Mouse (Mus musculus): ENCODE results near the gene Ern1. TPM values are rescaled to one million over a fixed set of nuclear protein-coding genes. Genes with fewer than 3 reads are reported as not detected.

The Ern1 gene
- polyA plus RNA-seq, 1 experiment from 2014 or later: 5.8 TPM

GRCm38 (mm10) chr11:106478745-106479144 is 8.9 kb downstream of the Ern1 start:
- ATAC-seq (ENCODE audit: low read depth): no peak
- H3K27me3 ChIP-seq (ENCODE audit: control insufficient read depth, insufficient read depth, low read depth, low read length): no peaks in the 10 kb centered on the region
- H3K4me3 ChIP-seq (ENCODE audit: low read length): no peak overlapping the region
- no peaks in the 10 kb centered on the region for H3K36me3 ChIP-seq (ENCODE audit: control insufficient read depth, insufficient read depth, low read length)
- no peak overlapping the region for H3K9ac ChIP-seq (ENCODE audit: low read length)
- H3K27ac ChIP-seq (ENCODE audit: low read length): no peak overlapping the region
- H3K4me2 ChIP-seq (ENCODE audit: low read depth, low read length): no peak overlapping the region
- no peaks in the 10 kb centered on the region for H3K9me3 ChIP-seq (ENCODE audit: control insufficient read depth, low read length)
- no peaks in the 10 kb centered on the region for H3K4me1 ChIP-seq (replicated peaks; ENCODE audit: control insufficient read depth, insufficient read depth, low read length)
- WGBS: 36% methylated on average over 1 of the region's 1 CpGs

- WGBS: 95% methylated on average over 4 of the region's 4 CpGs
- no peak for ATAC-seq (ENCODE audit: low read depth)
- Histone ChIP-seq H3K36me3 (ENCODE audit: control insufficient read depth, insufficient read depth, low read length) (no peaks in the 10 kb centered on the region), H3K4me1 (replicated peaks; ENCODE audit: control insufficient read depth, insufficient read depth, low read length) (peaks cover 4% of the 10 kb centered on the region), H3K27me3 (ENCODE audit: control insufficient read depth, insufficient read depth, low read depth, low read length) (no peaks in the 10 kb centered on the region), H3K9ac (ENCODE audit: low read length) (no peak overlapping the region), H3K27ac (ENCODE audit: low read length) (no peak overlapping the region), H3K9me3 (ENCODE audit: control insufficient read depth, low read length) (no peaks in the 10 kb centered on the region), H3K4me2 (ENCODE audit: low read depth, low read length) (no peak overlapping the region), H3K4me3 (ENCODE audit: low read length) (no peak overlapping the region)
Observed at GRCm38 (mm10) chr11:106477505-106478160, 10.0 kb downstream of the Ern1 start.

- Histone ChIP-seq H3K4me1 (replicated peaks; ENCODE audit: control insufficient read depth, insufficient read depth, low read length) (peaks cover 5% of the 10 kb centered on the region), H3K4me2 (ENCODE audit: low read depth, low read length) (no peak overlapping the region), H3K27ac (ENCODE audit: low read length) (no peak overlapping the region), H3K9me3 (ENCODE audit: control insufficient read depth, low read length) (no peaks in the 10 kb centered on the region), H3K36me3 (ENCODE audit: control insufficient read depth, insufficient read depth, low read length) (no peaks in the 10 kb centered on the region), H3K27me3 (ENCODE audit: control insufficient read depth, insufficient read depth, low read depth, low read length) (no peaks in the 10 kb centered on the region), H3K9ac (ENCODE audit: low read length) (no peak overlapping the region), H3K4me3 (ENCODE audit: low read length) (no peak overlapping the region)
- ATAC-seq (ENCODE audit: low read depth): no peak
- 61% methylated on average over 1 of the region's 1 CpGs for WGBS
Observed at GRCm38 (mm10) chr11:106475309-106475708, 12.3 kb downstream of the Ern1 start.

- H3K4me3 ChIP-seq (ENCODE audit: low read length): no peak overlapping the region
- no peaks in the 10 kb centered on the region for H3K36me3 ChIP-seq (ENCODE audit: control insufficient read depth, insufficient read depth, low read length)
- H3K9ac ChIP-seq (ENCODE audit: low read length): no peak overlapping the region
- H3K27me3 ChIP-seq (ENCODE audit: control insufficient read depth, insufficient read depth, low read depth, low read length): no peaks in the 10 kb centered on the region
- no peak for ATAC-seq (ENCODE audit: low read depth)
- 84% methylated on average over 1 of the region's 1 CpGs for WGBS
- H3K4me1 ChIP-seq (replicated peaks; ENCODE audit: control insufficient read depth, insufficient read depth, low read length): peaks cover 5% of the 10 kb centered on the region
- H3K9me3 ChIP-seq (ENCODE audit: control insufficient read depth, low read length): no peaks in the 10 kb centered on the region
- no peak overlapping the region for H3K27ac ChIP-seq (ENCODE audit: low read length)
- H3K4me2 ChIP-seq (ENCODE audit: low read depth, low read length): no peak overlapping the region
Observed at GRCm38 (mm10) chr11:106471629-106472028, 16.0 kb downstream of the Ern1 start.

- no peak overlapping the region for H3K9ac ChIP-seq (ENCODE audit: low read length)
- no peaks in the 10 kb centered on the region for H3K36me3 ChIP-seq (ENCODE audit: control insufficient read depth, insufficient read depth, low read length)
- H3K4me2 ChIP-seq (ENCODE audit: low read depth, low read length): no peak overlapping the region
- peaks cover 5% of the 10 kb centered on the region for H3K4me1 ChIP-seq (replicated peaks; ENCODE audit: control insufficient read depth, insufficient read depth, low read length)
- no peak overlapping the region for H3K4me3 ChIP-seq (ENCODE audit: low read length)
- ATAC-seq (ENCODE audit: low read depth): no peak
- 100% methylated on average over 1 of the region's 1 CpGs for WGBS
- no peaks in the 10 kb centered on the region for H3K27me3 ChIP-seq (ENCODE audit: control insufficient read depth, insufficient read depth, low read depth, low read length)
- no peaks in the 10 kb centered on the region for H3K9me3 ChIP-seq (ENCODE audit: control insufficient read depth, low read length)
- H3K27ac ChIP-seq (ENCODE audit: low read length): no peak overlapping the region
Observed at GRCm38 (mm10) chr11:106468509-106468908, 19.1 kb downstream of the Ern1 start.

GRCm38 (mm10) chr11:106465932-106466331 is 21.7 kb downstream of the Ern1 start:
- no peak for ATAC-seq (ENCODE audit: low read depth)
- no peaks in the 10 kb centered on the region for H3K36me3 ChIP-seq (ENCODE audit: control insufficient read depth, insufficient read depth, low read length)
- H3K27me3 ChIP-seq (ENCODE audit: control insufficient read depth, insufficient read depth, low read depth, low read length): no peaks in the 10 kb centered on the region
- H3K9me3 ChIP-seq (ENCODE audit: control insufficient read depth, low read length): no peaks in the 10 kb centered on the region
- no peak overlapping the region for H3K4me3 ChIP-seq (ENCODE audit: low read length)
- WGBS: 79% methylated on average over 4 of the region's 4 CpGs
- H3K4me1 ChIP-seq (replicated peaks; ENCODE audit: control insufficient read depth, insufficient read depth, low read length): no peaks in the 10 kb centered on the region
- H3K4me2 ChIP-seq (ENCODE audit: low read depth, low read length): no peak overlapping the region
- H3K27ac ChIP-seq (ENCODE audit: low read length): no peak overlapping the region
- no peak overlapping the region for H3K9ac ChIP-seq (ENCODE audit: low read length)

GRCm38 (mm10) chr11:106465545-106465903 is 22.1 kb downstream of the Ern1 start:
- ATAC-seq (ENCODE audit: low read depth): no peak
- Histone ChIP-seq H3K36me3 (ENCODE audit: control insufficient read depth, insufficient read depth, low read length) (no peaks in the 10 kb centered on the region), H3K4me3 (ENCODE audit: low read length) (no peak overlapping the region), H3K9me3 (ENCODE audit: control insufficient read depth, low read length) (no peaks in the 10 kb centered on the region), H3K4me1 (replicated peaks; ENCODE audit: control insufficient read depth, insufficient read depth, low read length) (no peaks in the 10 kb centered on the region), H3K27ac (ENCODE audit: low read length) (no peak overlapping the region), H3K27me3 (ENCODE audit: control insufficient read depth, insufficient read depth, low read depth, low read length) (no peaks in the 10 kb centered on the region), H3K4me2 (ENCODE audit: low read depth, low read length) (no peak overlapping the region), H3K9ac (ENCODE audit: low read length) (no peak overlapping the region)
- WGBS: 90% methylated on average over 1 of the region's 1 CpGs

- WGBS: 62% methylated on average over 4 of the region's 4 CpGs
- no peaks in the 10 kb centered on the region for H3K9me3 ChIP-seq (ENCODE audit: control insufficient read depth, low read length)
- no peak overlapping the region for H3K4me2 ChIP-seq (ENCODE audit: low read depth, low read length)
- H3K4me1 ChIP-seq (replicated peaks; ENCODE audit: control insufficient read depth, insufficient read depth, low read length): no peaks in the 10 kb centered on the region
- H3K36me3 ChIP-seq (ENCODE audit: control insufficient read depth, insufficient read depth, low read length): no peaks in the 10 kb centered on the region
- no peak overlapping the region for H3K9ac ChIP-seq (ENCODE audit: low read length)
- no peak overlapping the region for H3K27ac ChIP-seq (ENCODE audit: low read length)
- no peaks in the 10 kb centered on the region for H3K27me3 ChIP-seq (ENCODE audit: control insufficient read depth, insufficient read depth, low read depth, low read length)
- H3K4me3 ChIP-seq (ENCODE audit: low read length): no peak overlapping the region
- ATAC-seq (ENCODE audit: low read depth): no peak
Observed at GRCm38 (mm10) chr11:106464681-106465544, 22.7 kb downstream of the Ern1 start.

- H3K36me3 ChIP-seq (ENCODE audit: control insufficient read depth, insufficient read depth, low read length): no peaks in the 10 kb centered on the region
- H3K9ac ChIP-seq (ENCODE audit: low read length): no peak overlapping the region
- WGBS: 73% methylated on average over 5 of the region's 5 CpGs
Observed at GRCm38 (mm10) chr11:106463845-106464244, 23.8 kb downstream of the Ern1 start.

More at GRCm38 (mm10) chr11:106463845-106464244, 23.8 kb downstream of the Ern1 start:
- no peak overlapping the region for H3K27ac ChIP-seq (ENCODE audit: low read length)
- ATAC-seq (ENCODE audit: low read depth): no peak
- no peaks in the 10 kb centered on the region for H3K9me3 ChIP-seq (ENCODE audit: control insufficient read depth, low read length)
- no peak overlapping the region for H3K4me2 ChIP-seq (ENCODE audit: low read depth, low read length)
- H3K4me3 ChIP-seq (ENCODE audit: low read length): no peak overlapping the region
- H3K4me1 ChIP-seq (replicated peaks; ENCODE audit: control insufficient read depth, insufficient read depth, low read length): no peaks in the 10 kb centered on the region
- H3K27me3 ChIP-seq (ENCODE audit: control insufficient read depth, insufficient read depth, low read depth, low read length): no peaks in the 10 kb centered on the region

Data from lung, embryonic 16.5 days (tissue).